Mouse (Mus musculus) olfactory bulb, adult 2 months (tissue): ENCODE measurements around the gene Slc39a11. TPM values are rescaled to one million over a fixed set of nuclear protein-coding genes. Genes with fewer than 3 reads are reported as not detected.

ENCODE experiments used
- H3K27ac ChIP-seq: fragments of 200-500 bp; 2 replicates; pipeline ENCODE4 v1.5.1; 2012; ENCODE audit warnings: low read depth, low read length; ENCODE audit not compliant: insufficient read depth
- H3K4me1 ChIP-seq: fragments of 200-500 bp; 2 replicates; pipeline ENCODE4 v1.6.1; 2012; ENCODE audit warnings: low read length; ENCODE audit not compliant: control insufficient read depth, insufficient read depth
- H3K4me3 ChIP-seq: fragments of 200-500 bp; 2 replicates; pipeline ENCODE4 v1.5.1; 2012; ENCODE audit warnings: mild to moderate bottlenecking, low read depth, low read length, moderate library complexity; ENCODE audit not compliant: insufficient read depth
- CTCF ChIP-seq: fragments of 200-500 bp; IDR thresholded peaks from 2 replicates; pipeline ENCODE4 v1.5.1; 2012; ENCODE audit warnings: low read depth, mild to moderate bottlenecking, low read length, moderate library complexity; ENCODE audit not compliant: insufficient read depth
- POLR2A ChIP-seq: fragments of 200-500 bp; IDR thresholded peaks from 2 replicates; pipeline ENCODE4 v1.6.1; 2012; ENCODE audit warnings: mild to moderate bottlenecking, low read depth, low read length, moderate library complexity; ENCODE audit not compliant: insufficient read depth
- WGBS: fragments of 180-500 bp; shearing (Covaris S2); methylation state at CpG from one replicate; pipeline ENCODE4 v1.1.7; 2018; 5-methylcytosine and 5-hydroxymethylcytosine counted together
- polyA plus RNA-seq: library from polyadenylated mRNA; stranded (reverse); fragments of >200 nt; gene quantifications from 2 replicates; pipeline ENCODE4 v1.2.4, GENCODE M21; 2012; ENCODE audit warnings: low replicate concordance; ENCODE audit not compliant: missing spikeins, insufficient read depth, insufficient read length

The Slc39a11 gene
- polyA plus RNA-seq, 1 experiment, result not detected

GRCm38 (mm10) chr11:113519973-113520372 lies 129.9 kb downstream of the Slc39a11 start:
- no peak overlapping the region for H3K27ac ChIP-seq
- H3K4me1 ChIP-seq, result peaks cover 22% of the 10 kb centered on the region
- H3K4me3 ChIP-seq, result no peak overlapping the region
- no peak for TF ChIP-seq POLR2A
- no peak for TF ChIP-seq CTCF
- WGBS, result 79% methylated on average over 7 of the region's 7 CpGs

DNA sequence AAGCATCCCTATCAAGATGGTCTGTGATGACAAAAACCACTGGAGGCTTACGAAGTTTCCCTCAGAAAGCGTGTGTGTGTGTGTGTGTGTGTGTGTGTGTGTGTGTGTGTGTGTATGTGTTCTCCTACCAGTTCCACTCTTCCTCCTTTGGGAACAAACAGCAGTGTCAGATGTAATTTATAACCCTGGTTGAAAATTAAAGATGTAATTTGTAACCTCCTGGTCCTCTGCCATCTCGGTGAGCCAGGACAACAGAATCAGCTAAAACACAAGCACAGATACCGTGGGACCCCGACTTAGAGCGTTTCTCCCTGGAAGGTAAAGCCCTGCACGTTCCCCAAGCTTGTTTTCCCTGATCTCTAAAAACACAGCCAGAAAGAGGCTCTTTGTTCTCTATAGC lies 131.7 kb downstream of the Slc39a11 start:
- peaks cover 22% of the 10 kb centered on the region for H3K4me1 ChIP-seq
- WGBS, result 79% methylated on average over 7 of the region's 7 CpGs

GRCm38 (mm10) chr11:113516156-113516555 lies 133.7 kb downstream of the Slc39a11 start:
- WGBS, result 56% methylated on average over 10 of the region's 10 CpGs
- H3K27ac ChIP-seq, result no peak overlapping the region
- H3K4me1 ChIP-seq, result peaks cover 22% of the 10 kb centered on the region
- no peak overlapping the region for H3K4me3 ChIP-seq
- TF ChIP-seq CTCF, result no peak
- no peak for TF ChIP-seq POLR2A

More for the DNA sequence above, 131.7 kb downstream of the Slc39a11 start:
- TF ChIP-seq CTCF (no peak), POLR2A (no peak)
- Histone ChIP-seq H3K27ac (no peak overlapping the region), H3K4me3 (no peak overlapping the region)

- TF ChIP-seq POLR2A (no peak), CTCF (no peak)
- Histone ChIP-seq H3K4me3 (no peak overlapping the region), H3K27ac (no peak overlapping the region), H3K4me1 (peaks cover 7% of the 10 kb centered on the region)
- WGBS, result 75% methylated on average over 10 of the region's 10 CpGs
These were observed 136.9 kb downstream of the Slc39a11 start for GRCm38 (mm10) chr11:113512976-113513375.

DNA sequence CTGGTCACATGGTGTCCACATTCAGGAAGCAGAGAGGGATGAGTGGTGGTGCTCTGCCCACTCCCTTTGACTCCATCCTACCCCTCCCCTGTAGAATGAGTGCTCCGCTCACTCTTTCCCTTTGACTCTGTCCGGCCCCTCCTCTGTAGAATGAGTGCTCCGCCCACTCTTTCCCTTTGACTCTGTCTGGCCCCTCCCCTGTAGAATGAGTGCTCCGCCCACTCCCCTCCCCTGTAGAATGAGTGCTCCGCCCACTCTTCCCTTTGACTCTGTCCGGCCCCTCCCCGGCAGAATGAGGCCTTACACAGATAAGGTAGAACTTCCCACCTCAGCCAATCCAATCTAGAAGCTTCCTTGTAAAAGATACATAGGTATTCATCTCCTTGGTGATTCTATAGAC lies 137.7 kb downstream of the Slc39a11 start:
- Histone ChIP-seq H3K27ac (no peak overlapping the region), H3K4me1 (peaks cover 7% of the 10 kb centered on the region), H3K4me3 (no peak overlapping the region)
- WGBS, result 98% methylated on average over 7 of the region's 7 CpGs
- TF ChIP-seq POLR2A, result no peak
- TF ChIP-seq CTCF, result no peak

- peaks cover 2% of the 10 kb centered on the region for H3K4me1 ChIP-seq
- TF ChIP-seq POLR2A (no peak), CTCF (no peak)
- no peak overlapping the region for H3K27ac ChIP-seq
- WGBS, result 95% methylated on average over 11 of the region's 11 CpGs
- no peak overlapping the region for H3K4me3 ChIP-seq
These were observed 138.8 kb downstream of the Slc39a11 start for GRCm38 (mm10) chr11:113510969-113511625.

- 65% methylated on average over 7 of the region's 7 CpGs for WGBS
These were observed 139.6 kb downstream of the Slc39a11 start for GRCm38 (mm10) chr11:113510249-113510648.

GRCm38 (mm10) chr11:113507716-113508480 lies 142.0 kb downstream of the Slc39a11 start:
- WGBS, result 73% methylated on average over 11 of the region's 11 CpGs
- Histone ChIP-seq H3K4me3 (no peak overlapping the region), H3K27ac (no peak overlapping the region), H3K4me1 (no peaks in the 10 kb centered on the region)
- no peak for TF ChIP-seq POLR2A
- no peak for TF ChIP-seq CTCF

More at GRCm38 (mm10) chr11:113510249-113510648, 139.6 kb downstream of the Slc39a11 start:
- Histone ChIP-seq H3K27ac (no peak overlapping the region), H3K4me1 (no peaks in the 10 kb centered on the region), H3K4me3 (no peak overlapping the region)
- no peak for TF ChIP-seq CTCF
- no peak for TF ChIP-seq POLR2A

DNA sequence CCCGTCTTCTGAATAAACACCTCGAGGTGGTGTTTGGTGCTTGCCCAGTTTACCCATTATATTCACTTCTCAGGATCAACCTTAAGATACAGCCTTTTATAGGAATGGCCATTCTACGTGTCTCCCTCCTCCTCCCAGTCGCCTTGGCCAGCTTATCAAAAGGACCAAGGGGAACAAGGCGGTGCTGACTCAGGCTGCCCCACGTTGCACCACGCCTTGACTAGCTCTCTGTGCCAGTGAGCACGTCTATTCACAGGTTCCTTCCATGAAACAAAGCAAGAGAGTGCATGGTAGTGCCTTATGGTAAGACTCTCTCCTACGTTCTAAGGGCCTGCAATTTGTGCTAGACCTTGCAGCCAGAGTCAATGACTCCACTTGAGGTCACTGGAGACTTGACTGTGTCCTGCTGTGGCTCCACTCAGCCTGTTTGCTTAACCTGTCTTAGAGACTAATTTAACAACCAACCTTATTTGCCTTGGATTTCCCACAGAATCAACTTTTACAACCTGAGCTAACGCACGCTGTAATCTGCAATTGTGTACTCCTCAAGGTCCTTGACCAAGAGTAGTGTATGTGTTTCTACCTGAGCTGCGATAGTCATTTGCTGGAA lies 144.2 kb downstream of the Slc39a11 start:
- TF ChIP-seq POLR2A (no peak), CTCF (no peak)
- WGBS, result 94% methylated on average over 12 of the region's 12 CpGs

More for the DNA sequence above, 144.2 kb downstream of the Slc39a11 start:
- H3K4me1 ChIP-seq, result 0 out of 2 replicates have a peak, but pooled peaks cover 2% of the 10 kb centered on the region
- no peak overlapping the region for H3K27ac ChIP-seq
- H3K4me3 ChIP-seq, result no peak overlapping the region
